Mouse (Mus musculus): ENCODE data around the gene Scn5a. TPM values are rescaled to one million over a fixed set of nuclear protein-coding genes. Genes with fewer than 3 reads are reported as not detected.

Gene Scn5a
- total RNA-seq, 2 experiments from 2014 or later, result 3.9 to 5.2 TPM

- DNase-seq (ENCODE audit: low spot score in 2 of 2), result no peak
Measured at GRCm38 (mm10) chr9:119469691-119470353, 109.0 kb downstream of the Scn5a start.

DNA sequence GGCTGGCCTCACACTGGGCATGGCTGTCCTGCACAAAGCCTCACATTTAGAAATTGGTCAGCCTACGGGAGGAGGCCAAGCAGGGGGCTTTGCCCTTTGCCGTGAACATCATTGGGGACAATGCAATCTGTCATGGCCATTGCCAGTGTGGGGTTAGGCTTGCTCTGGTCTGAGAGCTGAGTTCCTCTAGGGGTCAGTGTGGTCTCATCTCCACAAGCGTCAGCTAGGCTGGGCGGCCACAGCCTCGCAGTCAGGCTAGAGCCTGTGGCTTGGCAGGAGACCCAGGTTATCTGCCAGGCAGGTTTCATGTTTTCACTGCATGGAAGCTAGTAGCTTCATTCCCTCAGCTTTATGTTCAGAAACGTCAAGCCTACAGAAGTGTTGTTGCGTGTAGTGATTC lies 113.2 kb downstream of the Scn5a start:
- DNase-seq (ENCODE audit: low spot score in 2 of 2), result peak in 1 of 2 experiments; percentile 59

DNA sequence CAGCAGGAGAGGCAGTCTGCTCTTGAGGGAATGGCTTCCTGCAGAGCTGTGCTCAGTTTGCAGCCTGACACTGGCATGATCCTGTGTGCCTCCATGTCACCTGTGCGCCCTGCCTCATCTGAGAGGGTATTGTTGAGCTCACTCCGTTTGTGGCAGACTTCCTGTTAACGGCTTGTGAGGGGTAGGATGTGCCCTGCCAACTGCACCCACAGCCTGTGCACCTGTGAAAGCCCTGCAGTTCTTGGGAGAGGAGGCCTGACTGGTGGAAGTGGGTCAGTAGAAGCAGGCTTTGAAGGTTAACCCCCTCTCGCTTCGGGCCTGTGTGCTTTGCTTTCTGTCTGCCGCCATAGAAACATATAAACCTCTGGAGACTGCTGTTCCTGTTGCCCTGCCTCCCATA lies 113.8 kb downstream of the Scn5a start:
- DNase-seq (ENCODE audit: low spot score in 2 of 2), result no peak

DNA sequence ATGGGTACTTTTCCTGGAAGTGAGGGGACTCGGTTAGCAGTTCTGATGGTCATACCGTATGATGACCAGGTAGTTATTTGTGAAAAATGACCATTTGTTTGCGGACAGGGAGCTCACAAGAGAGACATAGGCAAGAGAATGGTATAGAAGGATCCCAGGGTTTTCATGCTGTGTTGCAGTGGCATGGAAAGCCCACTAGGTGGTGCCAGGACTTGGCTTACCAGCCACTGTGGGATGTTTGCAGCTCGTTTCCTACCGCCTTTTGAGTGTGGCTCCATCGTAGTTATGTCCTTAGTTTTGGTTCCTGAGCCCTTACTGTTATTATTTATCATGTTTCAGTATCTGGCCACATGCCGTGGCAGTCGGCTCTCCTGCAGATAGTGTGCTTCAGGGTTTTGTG lies 118.4 kb downstream of the Scn5a start:
- peak; percentile 51 to 55 for DNase-seq (ENCODE audit: low spot score in 2 of 2)

GRCm38 (mm10) chr9:119457122-119457521 lies 121.7 kb downstream of the Scn5a start:
- no peak for DNase-seq (ENCODE audit: low spot score in 2 of 2)

DNA sequence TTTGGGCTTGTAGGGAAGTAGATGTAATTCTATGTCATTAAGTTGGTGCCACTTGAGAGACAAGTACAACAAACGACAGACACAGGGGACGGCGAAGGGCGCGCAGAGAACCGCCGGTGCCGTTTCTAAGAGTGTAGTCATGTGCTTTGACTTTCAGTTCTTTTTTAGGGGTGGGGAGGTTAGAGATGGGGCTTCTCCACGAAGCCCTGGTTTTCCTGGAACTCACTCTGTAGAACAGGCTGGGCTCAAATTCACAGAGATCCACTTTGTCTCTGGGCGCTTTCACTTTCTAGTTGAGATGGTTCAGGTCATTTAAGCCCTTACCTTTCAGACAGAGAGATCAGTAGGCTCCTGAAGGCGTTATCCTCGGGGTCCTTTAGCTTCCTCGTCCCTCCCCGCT lies 122.8 kb downstream of the Scn5a start:
- no peak for DNase-seq (ENCODE audit: low spot score in 2 of 2)

DNA sequence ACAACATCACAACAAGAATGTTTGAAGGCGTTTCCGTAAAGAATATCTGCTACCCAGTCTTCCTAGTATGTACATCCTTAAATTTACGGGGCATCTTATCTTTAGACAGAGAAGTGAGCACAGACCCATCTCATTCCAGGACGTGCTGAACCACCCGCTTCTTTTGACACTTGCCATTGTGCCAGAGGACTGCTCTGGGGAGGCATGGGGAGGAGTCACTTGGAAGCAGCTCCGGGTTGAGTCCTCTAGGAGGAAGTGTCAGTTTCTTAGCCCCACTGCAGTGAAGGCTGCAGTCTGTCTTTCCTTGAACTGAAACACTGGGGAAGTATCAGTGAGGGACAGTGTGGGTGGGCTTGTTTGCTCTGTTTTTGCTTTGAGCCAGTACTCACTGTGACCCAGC lies 133.1 kb downstream of the Scn5a start:
- no peak for DNase-seq (ENCODE audit: low spot score in 2 of 2)

DNA sequence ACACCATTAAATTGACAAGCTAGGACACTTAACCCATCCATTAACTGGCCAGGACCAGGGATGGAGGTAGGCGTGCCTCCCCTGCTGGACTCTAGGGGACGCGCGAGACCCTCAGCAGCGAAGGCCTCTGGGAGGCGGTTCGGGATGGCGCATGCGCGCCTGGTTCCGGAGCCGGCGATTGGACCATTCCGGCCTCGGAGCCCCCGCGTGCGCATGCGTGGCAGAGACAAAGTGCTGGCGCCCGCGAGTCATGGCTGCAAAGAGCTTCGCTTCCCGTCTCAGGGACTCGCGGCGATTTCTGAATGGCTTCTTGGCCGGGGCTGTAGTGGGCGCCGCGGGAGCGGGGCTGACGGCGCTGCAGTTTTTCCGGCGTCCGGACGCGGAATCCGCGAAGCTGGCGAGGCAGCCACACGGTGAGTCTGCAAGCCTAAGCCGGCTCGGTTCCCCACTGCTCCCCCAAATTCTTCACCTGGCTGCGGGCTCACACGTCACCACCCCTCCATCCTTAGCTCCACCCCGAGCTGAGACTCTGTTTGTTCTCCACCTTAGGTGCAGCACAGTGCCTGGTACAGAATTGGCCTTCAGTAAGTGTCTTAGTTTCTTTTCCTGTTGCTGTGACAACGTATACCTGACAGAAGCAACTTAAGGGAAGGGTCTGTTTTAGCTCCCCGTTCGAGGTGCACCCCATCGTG lies 133.9 kb downstream of the Scn5a start, which contains the start of gene Exog:
TSS of gene Exog (plus strand) at position 206 of the 692 bp plus-strand sequence.
- peak; percentile 99 for DNase-seq (ENCODE audit: low spot score in 2 of 2)

DNA sequence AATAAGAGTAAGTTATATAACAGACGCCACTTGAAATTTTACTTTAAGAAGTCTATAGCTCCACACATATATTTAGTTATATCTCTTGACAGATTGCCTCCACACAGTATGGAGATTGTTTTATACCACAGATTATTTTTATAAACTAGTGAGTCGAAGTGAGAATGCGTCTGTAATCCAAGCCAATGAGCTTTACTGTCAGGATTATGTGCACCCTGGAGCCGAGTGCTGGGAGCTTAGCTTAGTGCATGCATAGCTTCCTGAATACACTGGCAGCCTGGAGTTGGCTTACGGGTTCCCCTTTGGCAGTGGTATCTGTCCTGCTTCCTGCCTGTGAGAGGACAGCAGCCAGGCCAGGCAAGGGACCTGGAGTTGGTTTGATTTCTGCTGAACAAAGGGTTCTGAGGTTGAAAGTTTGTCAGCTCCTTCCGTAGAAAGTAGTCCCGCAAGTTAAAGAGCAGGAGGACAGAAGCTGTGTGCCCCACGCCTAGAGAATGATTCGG lies 140.3 kb downstream of the Scn5a start:
- no peak for DNase-seq (ENCODE audit: low spot score in 2 of 2)

DNA sequence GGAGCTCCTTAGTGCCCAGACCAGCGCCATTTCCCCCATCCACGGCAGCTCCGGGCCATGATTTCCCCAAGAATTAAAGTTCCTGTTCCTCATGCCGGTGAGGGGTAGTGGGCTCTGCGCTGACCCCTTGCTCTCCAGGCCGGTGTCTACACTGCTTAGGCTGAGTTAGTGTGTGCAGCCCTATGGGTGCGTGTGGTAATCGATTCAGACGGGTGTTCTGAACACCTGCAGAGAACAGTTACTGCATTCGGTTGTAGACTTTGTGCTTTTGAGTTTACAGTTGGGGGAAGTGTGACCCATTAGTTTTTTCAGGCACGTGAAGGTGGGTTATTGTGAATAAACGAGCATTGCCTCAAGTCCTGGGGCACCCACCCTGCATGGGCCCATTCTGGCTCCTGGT lies 140.8 kb downstream of the Scn5a start:
- no peak for DNase-seq (ENCODE audit: low spot score in 2 of 2)

- no peak for DNase-seq (ENCODE audit: low spot score in 2 of 2)
Measured at GRCm38 (mm10) chr9:119435855-119436254, 143.0 kb downstream of the Scn5a start.

Other genes with a start within 250 kb of the Scn5a start
- gene Acaa1a, start 239.3 kb downstream of the Scn5a start, total RNA-seq (2021), result 10 to 100 TPM; 52.9 to 58.1 TPM
- 10 to 100 TPM; 13.1 to 14.4 TPM for gene Myd88, start 237.6 kb downstream of the Scn5a start, total RNA-seq (2021)
- 1 to 10 TPM; 1.8 to 2.1 TPM for gene Xylb, start 221.6 kb downstream of the Scn5a start, total RNA-seq (2021)
- gene Slc22a14, start 213.5 kb downstream of the Scn5a start, total RNA-seq (2021), result not detected
- gene Acvr2b, start 176.9 kb downstream of the Scn5a start, total RNA-seq (2021), result 10 to 100 TPM; 18.8 to 24.0 TPM
- gene Exog, start 134.1 kb downstream of the Scn5a start, total RNA-seq (2021), result 1 to 10 TPM; 3.9 to 4.3 TPM
- under 1 TPM; 0.05 to 0.07 TPM for gene Scn10a, start 140.3 kb upstream of the Scn5a start, total RNA-seq (2021)
- under 1 TPM in 1 of 2 experiments, not detected in 1; 0.08 TPM for gene Scn11a, start 246.4 kb upstream of the Scn5a start, total RNA-seq (2021)

Data from gastrocnemius, postnatal 4 days (tissue).